Mouse (Mus musculus): ENCODE measurements at regions not wholly inside any gene's neighbourhood (a gene's known extent, or its start where the extent isn't known, plus 50 kb on each side); places are given as distances from the start of the nearest gene placed in this dataset.

- no peaks in the 10 kb centered on the region for H3K9me3 ChIP-seq (ENCODE audit: control insufficient read depth, low read length)
- H3K4me3 ChIP-seq (ENCODE audit: low read length) = no peak overlapping the region
- 0 out of 2 replicates have a peak, but pooled peaks cover 2% of the 10 kb centered on the region for H3K27me3 ChIP-seq (replicated peaks; ENCODE audit: control insufficient read depth, insufficient read depth, low read length)
- no peak overlapping the region for H3K4me2 ChIP-seq (ENCODE audit: low read depth, low read length)
- WGBS = 82% methylated on average over 13 of the region's 13 CpGs
- ATAC-seq = peak; percentile 40
- no peaks in the 10 kb centered on the region for H3K4me1 ChIP-seq (ENCODE audit: control insufficient read depth, insufficient read depth, low read length)
- H3K27ac ChIP-seq (ENCODE audit: low read length) = no peak overlapping the region
- H3K9ac ChIP-seq (ENCODE audit: low read depth, low read length) = no peak overlapping the region
- H3K36me3 ChIP-seq (ENCODE audit: control insufficient read depth, insufficient read depth, low read length) = no peaks in the 10 kb centered on the region
Observed at GRCm38 (mm10) chr4:89509655-89510391, 169.4 kb upstream of the Dmrta1 start.

- 0 out of 2 replicates have a peak, but pooled peaks have one; percentile 36 for ATAC-seq
- H3K4me3 ChIP-seq (ENCODE audit: low read length) = no peak overlapping the region
- H3K27ac ChIP-seq (ENCODE audit: low read length) = no peak overlapping the region
- WGBS = 22% methylated on average over 6 of the region's 6 CpGs
- H3K36me3 ChIP-seq (ENCODE audit: control insufficient read depth, insufficient read depth, low read length) = no peaks in the 10 kb centered on the region
- H3K4me1 ChIP-seq (ENCODE audit: control insufficient read depth, insufficient read depth, low read length) = no peaks in the 10 kb centered on the region
- no peak overlapping the region for H3K9ac ChIP-seq (ENCODE audit: low read depth, low read length)
- H3K9me3 ChIP-seq (ENCODE audit: control insufficient read depth, low read length) = no peaks in the 10 kb centered on the region
- H3K27me3 ChIP-seq (replicated peaks; ENCODE audit: control insufficient read depth, insufficient read depth, low read length) = 0 out of 2 replicates have a peak, but pooled peaks cover 2% of the 10 kb centered on the region
- H3K4me2 ChIP-seq (ENCODE audit: low read depth, low read length) = no peak overlapping the region
Observed at GRCm38 (mm10) chr4:89508103-89508763, 171.0 kb upstream of the Dmrta1 start.

GRCm38 (mm10) chr4:89505368-89505819, 173.8 kb upstream of the Dmrta1 start:
- ATAC-seq = no peak

GRCm38 (mm10) chr4:89500232-89500631, 179.0 kb upstream of the Dmrta1 start:
- Histone ChIP-seq H3K36me3 (ENCODE audit: control insufficient read depth, insufficient read depth, low read length) (no peaks in the 10 kb centered on the region), H3K4me2 (ENCODE audit: low read depth, low read length) (no peak overlapping the region), H3K9me3 (ENCODE audit: control insufficient read depth, low read length) (no peaks in the 10 kb centered on the region), H3K4me3 (ENCODE audit: low read length) (no peak overlapping the region), H3K9ac (ENCODE audit: low read depth, low read length) (no peak overlapping the region), H3K27me3 (replicated peaks; ENCODE audit: control insufficient read depth, insufficient read depth, low read length) (no peaks in the 10 kb centered on the region), H3K27ac (ENCODE audit: low read length) (no peak overlapping the region), H3K4me1 (ENCODE audit: control insufficient read depth, insufficient read depth, low read length) (0 out of 2 replicates have a peak, but pooled peaks cover 5% of the 10 kb centered on the region)
- peak; percentile 80 for ATAC-seq
- WGBS = 41% methylated on average over 4 of the region's 4 CpGs

More at GRCm38 (mm10) chr4:89505368-89505819, 173.8 kb upstream of the Dmrta1 start:
- 12% methylated on average over 6 of the region's 6 CpGs for WGBS
- no peak overlapping the region for H3K4me3 ChIP-seq (ENCODE audit: low read length)
- H3K27ac ChIP-seq (ENCODE audit: low read length) = no peak overlapping the region
- no peaks in the 10 kb centered on the region for H3K36me3 ChIP-seq (ENCODE audit: control insufficient read depth, insufficient read depth, low read length)
- no peaks in the 10 kb centered on the region for H3K9me3 ChIP-seq (ENCODE audit: control insufficient read depth, low read length)
- H3K27me3 ChIP-seq (replicated peaks; ENCODE audit: control insufficient read depth, insufficient read depth, low read length) = 0 out of 2 replicates have a peak, but pooled peaks cover 2% of the 10 kb centered on the region
- no peaks in the 10 kb centered on the region for H3K4me1 ChIP-seq (ENCODE audit: control insufficient read depth, insufficient read depth, low read length)
- no peak overlapping the region for H3K4me2 ChIP-seq (ENCODE audit: low read depth, low read length)
- no peak overlapping the region for H3K9ac ChIP-seq (ENCODE audit: low read depth, low read length)

GRCm38 (mm10) chr4:89490947-89491346, 180.1 kb upstream of the Cdkn2b start:
- 86% methylated on average over 8 of the region's 8 CpGs for WGBS
- H3K36me3 ChIP-seq (ENCODE audit: control insufficient read depth, insufficient read depth, low read length) = no peaks in the 10 kb centered on the region
- H3K4me3 ChIP-seq (ENCODE audit: low read length) = no peak overlapping the region
- H3K4me1 ChIP-seq (ENCODE audit: control insufficient read depth, insufficient read depth, low read length) = 0 out of 2 replicates have a peak, but pooled peaks cover 3% of the 10 kb centered on the region
- no peak overlapping the region for H3K9ac ChIP-seq (ENCODE audit: low read depth, low read length)
- no peaks in the 10 kb centered on the region for H3K27me3 ChIP-seq (replicated peaks; ENCODE audit: control insufficient read depth, insufficient read depth, low read length)
- no peaks in the 10 kb centered on the region for H3K9me3 ChIP-seq (ENCODE audit: control insufficient read depth, low read length)
- no peak overlapping the region for H3K4me2 ChIP-seq (ENCODE audit: low read depth, low read length)
- no peak for ATAC-seq
- H3K27ac ChIP-seq (ENCODE audit: low read length) = no peak overlapping the region

GRCm38 (mm10) chr4:89487416-89488165, 176.8 kb upstream of the Cdkn2b start:
- no peak overlapping the region for H3K4me3 ChIP-seq (ENCODE audit: low read length)
- H3K9ac ChIP-seq (ENCODE audit: low read depth, low read length) = no peak overlapping the region
- H3K27me3 ChIP-seq (replicated peaks; ENCODE audit: control insufficient read depth, insufficient read depth, low read length) = no peaks in the 10 kb centered on the region
- WGBS = 83% methylated on average over 5 of the region's 5 CpGs
- no peak for ATAC-seq
- 0 out of 2 replicates have a peak, but pooled peaks cover 7% of the 10 kb centered on the region for H3K4me1 ChIP-seq (ENCODE audit: control insufficient read depth, insufficient read depth, low read length)
- no peaks in the 10 kb centered on the region for H3K9me3 ChIP-seq (ENCODE audit: control insufficient read depth, low read length)
- no peak overlapping the region for H3K4me2 ChIP-seq (ENCODE audit: low read depth, low read length)
- H3K27ac ChIP-seq (ENCODE audit: low read length) = no peak overlapping the region
- H3K36me3 ChIP-seq (ENCODE audit: control insufficient read depth, insufficient read depth, low read length) = no peaks in the 10 kb centered on the region

- no peaks in the 10 kb centered on the region for H3K36me3 ChIP-seq (ENCODE audit: control insufficient read depth, insufficient read depth, low read length)
- 76% methylated on average over 4 of the region's 4 CpGs for WGBS
- no peak overlapping the region for H3K4me2 ChIP-seq (ENCODE audit: low read depth, low read length)
- no peak overlapping the region for H3K27ac ChIP-seq (ENCODE audit: low read length)
- 0 out of 2 replicates have a peak, but pooled peaks cover 7% of the 10 kb centered on the region for H3K4me1 ChIP-seq (ENCODE audit: control insufficient read depth, insufficient read depth, low read length)
- no peaks in the 10 kb centered on the region for H3K27me3 ChIP-seq (replicated peaks; ENCODE audit: control insufficient read depth, insufficient read depth, low read length)
- H3K9me3 ChIP-seq (ENCODE audit: control insufficient read depth, low read length) = no peaks in the 10 kb centered on the region
- no peak for ATAC-seq
- H3K4me3 ChIP-seq (ENCODE audit: low read length) = no peak overlapping the region
- H3K9ac ChIP-seq (ENCODE audit: low read depth, low read length) = no peak overlapping the region
Observed at GRCm38 (mm10) chr4:89486963-89487362, 176.1 kb upstream of the Cdkn2b start.

- ATAC-seq = peak; percentile 82
- no peaks in the 10 kb centered on the region for H3K9me3 ChIP-seq (ENCODE audit: control insufficient read depth, low read length)
- no peak overlapping the region for H3K4me2 ChIP-seq (ENCODE audit: low read depth, low read length)
- no peaks in the 10 kb centered on the region for H3K36me3 ChIP-seq (ENCODE audit: control insufficient read depth, insufficient read depth, low read length)
- no peak overlapping the region for H3K4me3 ChIP-seq (ENCODE audit: low read length)
- no peak overlapping the region for H3K27ac ChIP-seq (ENCODE audit: low read length)
- no peak overlapping the region for H3K9ac ChIP-seq (ENCODE audit: low read depth, low read length)
- H3K4me1 ChIP-seq (ENCODE audit: control insufficient read depth, insufficient read depth, low read length) = 0 out of 2 replicates have a peak, but pooled peaks cover 7% of the 10 kb centered on the region
- H3K27me3 ChIP-seq (replicated peaks; ENCODE audit: control insufficient read depth, insufficient read depth, low read length) = no peaks in the 10 kb centered on the region
- 15% methylated on average over 11 of the region's 11 CpGs for WGBS
Observed at GRCm38 (mm10) chr4:89485981-89486531, 175.2 kb upstream of the Cdkn2b start.
